Mouse (Mus musculus) cerebral cortex, adult 2 months (tissue): ENCODE results near the gene Trio.

Source experiments
- WGBS: fragments of 180-500 bp; shearing (Covaris S2); methylation state at CpG from one replicate; pipeline ENCODE4 v1.1.7; 2018; 5-methylcytosine and 5-hydroxymethylcytosine counted together

The Trio gene

GRCm38 (mm10) chr15:27920751-27921150 lies 104.9 kb downstream of the Trio start:
- WGBS: 50% methylated on average over 3 of the region's 3 CpGs

GRCm38 (mm10) chr15:27919540-27919939 lies 106.1 kb downstream of the Trio start:
- WGBS: 4% methylated on average over 5 of the region's 5 CpGs

GRCm38 (mm10) chr15:27918798-27919197 lies 106.8 kb downstream of the Trio start:
- WGBS: 69% methylated on average over 9 of the region's 9 CpGs

- 54% methylated on average over 4 of the region's 4 CpGs for WGBS
Observed at GRCm38 (mm10) chr15:27916204-27916603, 109.4 kb downstream of the Trio start.

GRCm38 (mm10) chr15:27913013-27913412 lies 112.6 kb downstream of the Trio start:
- 46% methylated on average over 3 of the region's 3 CpGs for WGBS

GRCm38 (mm10) chr15:27911196-27911595 lies 114.5 kb downstream of the Trio start:
- WGBS: 95% methylated on average over 9 of the region's 9 CpGs

GRCm38 (mm10) chr15:27910179-27910578 lies 115.5 kb downstream of the Trio start:
- WGBS: 62% methylated on average over 7 of the region's 7 CpGs

GRCm38 (mm10) chr15:27907649-27908048 lies 118.0 kb downstream of the Trio start:
- 82% methylated on average over 5 of the region's 5 CpGs for WGBS

- 42% methylated on average over 4 of the region's 4 CpGs for WGBS
Observed at GRCm38 (mm10) chr15:27906409-27906808, 119.2 kb downstream of the Trio start.

GRCm38 (mm10) chr15:27905341-27905740 lies 120.3 kb downstream of the Trio start:
- 74% methylated on average over 6 of the region's 6 CpGs for WGBS

GRCm38 (mm10) chr15:27904346-27905005 lies 121.2 kb downstream of the Trio start:
- WGBS: 63% methylated on average over 16 of the region's 16 CpGs

GRCm38 (mm10) chr15:27901200-27901599 lies 124.4 kb downstream of the Trio start:
- WGBS: 57% methylated on average over 15 of the region's 15 CpGs

- WGBS: 71% methylated on average over 6 of the region's 6 CpGs
Observed at GRCm38 (mm10) chr15:27898795-27899406, 126.7 kb downstream of the Trio start.

GRCm38 (mm10) chr15:27894112-27894511 lies 131.5 kb downstream of the Trio start:
- WGBS: 81% methylated on average over 12 of the region's 12 CpGs

GRCm38 (mm10) chr15:27892029-27892428 lies 133.6 kb downstream of the Trio start:
- 64% methylated on average over 5 of the region's 5 CpGs for WGBS

GRCm38 (mm10) chr15:27890666-27891065 lies 135.0 kb downstream of the Trio start:
- WGBS: 83% methylated on average over 5 of the region's 5 CpGs

- WGBS: 37% methylated on average over 13 of the region's 13 CpGs
Observed at GRCm38 (mm10) chr15:27888153-27888552, 137.5 kb downstream of the Trio start.

- WGBS: 77% methylated on average over 6 of the region's 6 CpGs
Observed at GRCm38 (mm10) chr15:27886992-27887391, 138.7 kb downstream of the Trio start.

GRCm38 (mm10) chr15:27884347-27885250 lies 141.0 kb downstream of the Trio start:
- 51% methylated on average over 17 of the region's 17 CpGs for WGBS

- WGBS: 42% methylated on average over 3 of the region's 3 CpGs
Observed at GRCm38 (mm10) chr15:27883881-27884280, 141.8 kb downstream of the Trio start.

GRCm38 (mm10) chr15:27882898-27883297 lies 142.8 kb downstream of the Trio start:
- 72% methylated on average over 14 of the region's 14 CpGs for WGBS

- WGBS: 81% methylated on average over 7 of the region's 7 CpGs
Observed at GRCm38 (mm10) chr15:27877831-27878230, 147.8 kb downstream of the Trio start.
